Mouse (Mus musculus) frontal cortex, adult 2 months (tissue): ENCODE results near the gene Scly. TPM values are rescaled to one million over a fixed set of nuclear protein-coding genes. Genes with fewer than 3 reads are reported as not detected.

Experiments used
- DNase-seq, 2 experiments: peaks; one replicate each; pipeline ENCODE4 v3.0.0; 2022; ENCODE audit warnings: low spot score in 1 of 2; ENCODE audit errors: extremely low spot score in 1 of 2
- polyA plus RNA-seq: library from polyadenylated mRNA; depleted of rRNA; stranded (reverse); fragments of >200 nt; gene quantifications from 2 replicates; pipeline ENCODE4 v1.2.3, GENCODE M21; 2012; rRNA removed

Scly gene
- polyA plus RNA-seq, 1 experiment, result 20.0 TPM

GRCm38 (mm10) chr1:91351249-91351648, 53.1 kb downstream of the Scly start:
- DNase-seq, result no peak

DNA sequence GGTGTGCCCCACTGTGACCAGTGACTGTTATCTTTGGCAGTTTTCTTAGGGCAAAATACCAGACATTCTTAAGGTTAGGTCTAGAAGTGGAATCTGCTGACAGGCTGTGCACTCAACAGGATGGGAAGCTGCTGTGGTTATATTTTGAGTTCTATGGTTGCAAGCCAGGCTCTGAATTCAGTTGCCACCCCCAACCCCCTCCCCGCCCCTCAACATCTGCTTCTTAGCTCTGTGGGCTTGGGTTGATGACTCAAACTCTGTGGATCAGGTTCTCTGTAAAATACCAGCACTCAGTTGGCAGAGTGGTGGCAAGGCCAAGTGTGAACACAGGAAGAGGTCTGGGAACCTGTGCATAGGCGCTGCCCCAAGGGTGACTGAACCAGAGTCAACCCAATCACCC, 54.1 kb downstream of the Scly start:
- DNase-seq, result peak in 1 of 2 experiments; percentile 39

DNA sequence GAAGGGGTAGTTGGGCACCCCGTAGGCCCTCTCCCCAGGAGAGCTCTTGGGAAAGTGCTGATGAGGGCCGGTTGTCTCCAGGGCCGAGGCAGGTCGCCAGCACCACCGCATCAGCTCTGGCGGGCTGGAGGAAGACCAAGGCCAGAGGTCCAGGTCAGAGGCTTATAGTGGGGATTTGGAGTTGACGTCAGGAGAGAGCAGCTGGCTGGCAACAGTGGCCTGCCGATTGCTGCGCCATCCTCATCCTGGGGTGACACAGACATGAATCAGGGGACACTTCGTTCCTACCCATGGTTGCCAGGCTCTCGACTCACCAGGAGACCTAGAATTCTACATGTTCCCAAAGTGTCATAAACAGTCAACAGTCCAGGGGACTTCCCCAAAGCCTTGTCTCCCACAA, 58.0 kb downstream of the Scly start:
- no peak for DNase-seq

DNA sequence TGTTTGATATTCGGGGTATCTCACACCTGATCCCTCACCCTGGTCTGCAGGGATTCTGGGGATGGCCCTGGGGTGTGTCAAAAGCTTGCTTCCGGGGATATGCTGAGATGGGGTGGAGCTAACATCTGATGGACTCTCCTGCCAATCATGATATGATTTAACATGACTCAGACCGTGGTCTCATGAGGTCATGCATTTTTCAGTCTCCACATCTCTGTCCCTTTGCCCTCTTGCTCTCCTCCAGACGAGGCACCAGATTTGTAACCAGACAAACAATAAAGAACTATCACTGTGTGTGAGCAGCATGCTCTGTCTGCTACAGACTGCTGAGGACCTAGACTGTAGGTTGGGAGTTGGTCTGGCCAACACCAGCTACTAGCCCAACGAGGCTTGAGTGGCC, 64.0 kb downstream of the Scly start:
- DNase-seq, result no peak

- DNase-seq, result no peak
These were observed 66.9 kb downstream of the Scly start for GRCm38 (mm10) chr1:91364822-91365644.

- DNase-seq, result no peak
These were observed 67.7 kb downstream of the Scly start for GRCm38 (mm10) chr1:91365816-91366214.

GRCm38 (mm10) chr1:91366215-91367108, 68.3 kb downstream of the Scly start, which contains the start of gene Erfe:
Erfe (plus strand) TSS chr1:91366430.
- DNase-seq, result peak in 1 of 2 experiments; percentile 54

DNA sequence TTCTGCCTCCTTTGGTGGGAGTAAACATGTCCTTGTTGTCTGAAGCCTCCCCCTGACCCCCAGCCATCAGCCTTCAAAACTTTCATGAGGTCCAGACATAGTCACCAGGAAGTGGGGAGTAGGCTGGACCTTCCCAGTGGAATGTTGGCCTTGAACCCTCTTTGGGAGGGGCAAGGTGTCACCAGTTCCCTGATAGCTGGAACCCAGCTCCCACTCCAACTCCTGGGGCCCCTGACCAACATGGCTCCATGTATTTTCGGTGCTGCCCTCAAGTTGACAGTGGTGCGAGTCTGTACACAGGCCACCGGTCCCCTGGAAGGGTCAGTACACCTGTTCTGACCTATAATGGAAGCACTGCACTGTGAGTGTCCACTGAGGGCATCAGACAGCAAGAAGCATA, 69.2 kb downstream of the Scly start:
- DNase-seq, result no peak

DNA sequence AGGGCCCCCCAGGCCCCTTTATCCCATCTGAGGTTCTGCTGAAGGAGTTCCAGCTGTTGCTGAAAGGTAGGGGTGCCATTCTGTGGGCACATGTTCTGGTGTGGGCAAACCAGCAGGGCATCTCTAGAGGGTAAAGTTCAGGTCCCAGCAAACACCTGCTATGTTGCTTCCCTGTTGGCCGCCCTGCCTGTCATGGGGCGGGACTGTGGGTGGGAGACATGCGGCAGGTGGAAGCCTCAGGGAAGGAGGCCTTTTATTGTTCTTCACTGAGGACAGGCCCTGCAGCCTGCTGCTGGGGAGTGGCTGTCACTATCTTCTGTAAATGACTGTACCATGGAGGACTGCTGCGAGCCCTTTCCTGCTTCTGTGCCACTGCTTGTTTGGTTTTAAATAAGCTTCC, 71.3 kb downstream of the Scly start:
- DNase-seq, result no peak

DNA sequence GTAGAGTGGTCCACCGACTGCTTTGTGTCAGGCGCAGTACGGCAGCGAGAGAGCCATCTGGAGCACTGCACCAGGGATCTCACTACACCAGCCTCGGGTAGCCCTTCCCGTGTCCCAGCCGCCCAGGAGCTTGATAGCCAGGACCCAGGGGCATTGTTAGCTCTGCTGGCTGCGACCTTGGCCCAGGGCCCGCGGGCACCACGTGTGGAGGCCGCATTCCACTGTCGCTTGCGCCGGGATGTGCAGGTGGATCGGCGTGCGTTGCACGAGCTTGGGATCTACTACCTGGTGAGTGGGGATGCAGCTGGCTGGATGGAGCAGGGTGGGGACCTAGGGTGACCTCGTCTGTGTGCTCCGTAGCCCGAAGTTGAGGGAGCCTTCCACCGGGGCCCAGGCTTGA, 71.9 kb downstream of the Scly start:
- DNase-seq, result no peak

Other genes with a start within 250 kb of the Scly start
- gene Rbm44, start 153.2 kb upstream of the Scly start, polyA plus RNA-seq, result 0.02 and 0.04 TPM in 2 replicates
- 59.0 and 60.6 TPM in 2 replicates for gene Ramp1, start 118.5 kb upstream of the Scly start, polyA plus RNA-seq
- gene Ube2f, start 48.0 kb upstream of the Scly start, polyA plus RNA-seq, result 60.1 and 62.1 TPM in 2 replicates
- gene Espnl, start 23.7 kb downstream of the Scly start, polyA plus RNA-seq, result 0.21 and 0.28 TPM in 2 replicates
- 4.8 and 5.0 TPM in 2 replicates for gene Klhl30, start 52.7 kb downstream of the Scly start, polyA plus RNA-seq
- 0.72 and 1.4 TPM in 2 replicates for gene Erfe, start 68.1 kb downstream of the Scly start, polyA plus RNA-seq
- gene Ilkap, start 100.5 kb downstream of the Scly start, polyA plus RNA-seq, result 92.2 and 97.3 TPM in 2 replicates
- 20.7 and 25.9 TPM in 2 replicates for gene Hes6, start 115.7 kb downstream of the Scly start, polyA plus RNA-seq
- gene Per2, start 161.0 kb downstream of the Scly start, polyA plus RNA-seq, result 18.6 and 19.4 TPM in 2 replicates
- 19.5 and 20.6 TPM in 2 replicates for gene Traf3ip1, start 196.3 kb downstream of the Scly start, polyA plus RNA-seq
- 20.1 and 20.8 TPM in 2 replicates for gene Asb1, start 242.2 kb downstream of the Scly start, polyA plus RNA-seq